Mouse (Mus musculus): ENCODE results near the gene Kctd17.

DNA sequence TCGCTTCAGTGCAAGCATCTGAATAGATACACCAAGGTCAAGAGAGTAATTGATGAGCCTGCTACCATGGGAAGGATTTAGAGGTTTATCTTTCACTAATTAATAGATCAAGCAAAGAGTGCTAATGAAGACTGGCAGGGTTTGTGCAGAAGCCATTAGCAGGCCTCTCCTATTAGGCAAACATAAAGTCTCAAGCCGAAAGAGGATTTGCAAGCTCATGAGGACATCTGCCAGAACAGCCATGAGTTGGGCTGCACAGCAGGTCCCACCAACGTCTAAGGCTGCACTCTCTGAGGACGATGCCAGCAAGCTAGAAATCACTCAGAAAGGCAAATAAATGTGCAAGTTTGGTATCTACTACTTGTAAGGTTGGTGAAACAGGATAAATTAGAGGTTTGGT, 47.6 kb upstream of the Kctd17 start:
- no peak for TF ChIP-seq CTCF (IDR thresholded peaks at IDR 0.05; ENCODE audit: insufficient read depth, low read depth, low read length)
- no peak for TF ChIP-seq POLR2A (IDR thresholded peaks at IDR 0.05; ENCODE audit: insufficient read depth, low read depth, low read length)

All from olfactory bulb, adult 2 months (tissue).